Mouse (Mus musculus) CH12.LX (cell line): Measurements from ENCODE around the gene Tex14. TPM values are rescaled to one million over a fixed set of nuclear protein-coding genes. Genes with fewer than 3 reads are reported as not detected.

Experiments used
- DNase-seq: peaks from one replicate; pipeline ENCODE4 v3.0.0-alpha.2; 2013; ENCODE audit errors: extremely low read depth
- H3K27ac ChIP-seq: 2 replicates; pipeline ENCODE4 v1.5.1; 2012; ENCODE audit warnings: low read depth, mild to moderate bottlenecking, control low read depth, moderate library complexity; ENCODE audit not compliant: insufficient read depth
- H3K27me3 ChIP-seq: replicated peaks from 2 replicates; pipeline ENCODE3; 2012; ENCODE audit warnings: inconsistent platforms
- H3K36me3 ChIP-seq, 2 experiments: replicated peaks in 1 of 2; 2 replicates each; pipeline versions ENCODE3 to v1.6.1; 2012; ENCODE audit warnings: inconsistent platforms in 1 of 2, low read length in 1 of 2, mild to moderate bottlenecking in 1 of 2, mixed read lengths in 1 of 2, moderate library complexity in 1 of 2; ENCODE audit not compliant: control insufficient read depth in 1 of 2, insufficient read depth in 1 of 2
- H3K4me1 ChIP-seq, 2 experiments: 2 replicates each; pipeline ENCODE4 v1.6.1; 2012; ENCODE audit warnings: inconsistent platforms in 1 of 2, moderate library complexity in 1 of 2; ENCODE audit not compliant: insufficient read depth in 2 of 2, control insufficient read depth in 1 of 2
- H3K4me2 ChIP-seq: 2 replicates; pipeline ENCODE4 v1.6.1; 2012; ENCODE audit warnings: low read depth, mild to moderate bottlenecking, control low read depth; ENCODE audit not compliant: poor library complexity, insufficient read depth, severe bottlenecking
- H3K4me3 ChIP-seq, 3 experiments: fragments of 150-350 bp in 1 of 3; sonication (generic) in 1 of 3; replicated peaks in 1 of 3; 2 replicates each; pipeline versions ENCODE3 to v1.5.1; 2011 to 2012; ENCODE audit warnings: low read depth in 2 of 3, low read length in 2 of 3, mild to moderate bottlenecking in 2 of 3, moderate library complexity in 2 of 3, control low read depth in 1 of 3, improper control_type of control experiment in 1 of 3, inconsistent platforms in 1 of 3, mixed read lengths in 1 of 3; ENCODE audit not compliant: poor library complexity in 1 of 3
- H3K79me2 ChIP-seq: replicated peaks from 2 replicates; pipeline ENCODE4 v1.6.1; 2012; ENCODE audit warnings: mild to moderate bottlenecking, moderate library complexity; ENCODE audit not compliant: control insufficient read depth, poor library complexity, insufficient read depth, severe bottlenecking; ENCODE audit errors: extremely low read depth
- H3K9ac ChIP-seq: 2 replicates; pipeline ENCODE4 v1.6.1; 2012; ENCODE audit warnings: low read depth, mild to moderate bottlenecking, control low read depth, moderate library complexity; ENCODE audit not compliant: insufficient read depth
- H3K9me3 ChIP-seq: replicated peaks from 2 replicates; pipeline ENCODE3; 2012; ENCODE audit warnings: low read length, inconsistent platforms, mixed read lengths
- CHD2 ChIP-seq: IDR thresholded peaks from 2 replicates; pipeline ENCODE4 v1.6.1; 2011; ENCODE audit warnings: low read length, improper control_type of control experiment
- GABPA ChIP-seq: IDR thresholded peaks from 2 replicates; pipeline ENCODE4 v1.6.1; 2012; ENCODE audit warnings: low read depth, low read length, improper control_type of control experiment, inconsistent platforms; ENCODE audit not compliant: insufficient replicate concordance
- IRF4 ChIP-seq: IDR thresholded peaks from 2 replicates; pipeline ENCODE4 v1.6.1; 2014; ENCODE audit warnings: low read depth, mild to moderate bottlenecking, inconsistent platforms, low read length, improper control_type of control experiment
- MAX ChIP-seq: IDR thresholded peaks from 2 replicates; pipeline ENCODE4 v1.6.1; 2011; ENCODE audit warnings: low read length, improper control_type of control experiment
- MAZ ChIP-seq: IDR thresholded peaks from 2 replicates; pipeline ENCODE4 v1.6.1; 2012; ENCODE audit warnings: low read depth, mild to moderate bottlenecking, inconsistent platforms, low read length, improper control_type of control experiment, moderate library complexity
- MEF2A ChIP-seq: IDR thresholded peaks from 2 replicates; pipeline ENCODE4 v1.6.1; 2014; ENCODE audit warnings: low read depth, mild to moderate bottlenecking, inconsistent platforms, low read length, improper control_type of control experiment, borderline replicate concordance
- MYC ChIP-seq: IDR thresholded peaks from 2 replicates; pipeline ENCODE4 v1.6.1; 2011; ENCODE audit warnings: low read depth, mild to moderate bottlenecking, improper control_type of control experiment, low read length
- NRF1 ChIP-seq: IDR thresholded peaks from 2 replicates; pipeline ENCODE4 v1.6.1; 2014; ENCODE audit warnings: low read depth, mild to moderate bottlenecking, inconsistent platforms, low read length, improper control_type of control experiment, moderate library complexity
- RAD21 ChIP-seq: IDR thresholded peaks from 2 replicates; pipeline ENCODE4 v1.6.1; 2011; ENCODE audit warnings: low read depth, mild to moderate bottlenecking, low read length, improper control_type of control experiment, moderate library complexity
- RCOR1 ChIP-seq: conservative IDR thresholded peaks from 2 replicates; pipeline ENCODE4 v1.6.1; 2012; ENCODE audit warnings: low read depth, mild to moderate bottlenecking, inconsistent platforms, low read length, improper control_type of control experiment
- SMC3 ChIP-seq: IDR thresholded peaks from 2 replicates; pipeline ENCODE4 v1.6.1; 2011; ENCODE audit warnings: low read depth, low read length, improper control_type of control experiment
- USF2 ChIP-seq: conservative IDR thresholded peaks from 2 replicates; pipeline ENCODE4 v1.6.1; 2011; ENCODE audit warnings: low read depth, low read length, improper control_type of control experiment
- ZKSCAN1 ChIP-seq: IDR thresholded peaks from 2 replicates; pipeline ENCODE4 v1.6.1; 2012; ENCODE audit warnings: low read depth, inconsistent platforms, low read length, improper control_type of control experiment, borderline replicate concordance
- ZMIZ1 ChIP-seq: IDR thresholded peaks from 2 replicates; pipeline ENCODE4 v1.6.1; 2012; ENCODE audit warnings: low read depth, mild to moderate bottlenecking, inconsistent platforms, low read length, improper control_type of control experiment
- ZNF384 ChIP-seq: IDR thresholded peaks from 2 replicates; pipeline ENCODE4 v1.6.1; 2012; ENCODE audit warnings: low read depth, low read length, improper control_type of control experiment, inconsistent platforms
- dilution Hi-C: fragments of 300-500 bp; cut with MboI; formaldehyde crosslinking; loops from 2 replicates; pipeline ENCODE4 v1.14.3; 2020; ENCODE audit warnings: low sequenced_read_pairs; ENCODE audit not compliant: extremely low pct_unique_long_range_greater_than_20kb, extremely low pct_ligation_motif_present
- in situ Hi-C: fragments of 300-500 bp; cut with MboI; formaldehyde crosslinking; loops from 3 replicates; pipeline ENCODE4 v1.14.3; 2019; ENCODE audit warnings: low sequenced_read_pairs, low pct_ligation_motif_present, low pct_unique_long_range_greater_than_20kb, mixed read lengths
- polyA plus RNA-seq: library from polyadenylated mRNA; unstranded; fragments of >175 nt; gene quantifications from 2 replicates; pipeline ENCODE4 v1.2.1, GENCODE M21; 2012; ENCODE audit warnings: low read depth; ENCODE audit not compliant: insufficient read length
- total RNA-seq, 2 experiments: library from RNA; depleted of rRNA; stranded (reverse); fragments of 300-350 nt in 1 of 2; fragments of >200 nt in 1 of 2; gene quantifications; 2 replicates each; pipeline ENCODE4 v1.2.3; 2012 to 2014

Tex14 gene
- total and polyA plus RNA-seq, 3 experiments, result 1.3 to 2.1 (median 1.4) TPM

DNA sequence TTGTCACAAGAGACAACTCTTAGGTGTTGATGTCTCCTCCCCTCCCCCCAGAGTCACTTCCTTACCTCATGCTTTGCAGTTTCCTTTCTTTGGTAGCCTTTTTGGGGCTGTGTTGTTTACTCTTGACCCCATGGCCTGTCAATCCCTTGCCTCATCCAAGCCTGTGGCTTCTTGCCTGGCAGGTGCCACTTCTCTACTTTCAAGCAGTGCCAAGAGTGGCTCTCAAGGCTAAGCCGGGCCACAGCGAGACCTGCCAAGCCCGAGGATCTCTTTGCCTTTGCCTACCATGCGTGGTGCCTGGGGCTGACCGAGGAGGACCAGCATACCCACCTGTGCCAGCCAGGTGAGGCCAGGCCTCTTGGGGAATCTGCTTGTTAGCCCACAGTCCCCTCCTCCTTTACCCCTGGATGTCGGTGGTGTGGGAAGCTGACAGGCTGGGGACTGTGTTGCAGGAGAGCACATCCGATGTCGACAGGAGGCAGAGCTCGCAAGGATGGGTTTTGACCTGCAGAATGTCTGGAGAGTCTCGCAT lies 195.5 kb downstream of the Tex14 start:
- no peak overlapping the region for H3K9ac ChIP-seq
- H3K4me1 ChIP-seq, result peaks cover 14 to 63% of the 10 kb centered on the region in 2 experiments
- H3K9me3 ChIP-seq, result no peaks in the 10 kb centered on the region
- H3K4me3 ChIP-seq, result no peak overlapping the region
- no peak overlapping the region for H3K27ac ChIP-seq
- dilution Hi-C loops, result no loop called here
- H3K4me2 ChIP-seq, result no peak overlapping the region
- no peak for DNase-seq
- no peaks in the 10 kb centered on the region; the same call in 1 of the 2 replicates for H3K79me2 ChIP-seq
- peaks cover 77 to 83% of the 10 kb centered on the region in 2 experiments for H3K36me3 ChIP-seq
- in situ Hi-C loops, result no loop called here
- no peaks in the 10 kb centered on the region for H3K27me3 ChIP-seq
- TF ChIP-seq IRF4, result no peak
- no peak for TF ChIP-seq ZMIZ1
- TF ChIP-seq ZNF384, result no peak
- no peak for TF ChIP-seq MAZ
- no peak for TF ChIP-seq RCOR1
- TF ChIP-seq RAD21, result no peak
- TF ChIP-seq ZKSCAN1, result no peak

DNA sequence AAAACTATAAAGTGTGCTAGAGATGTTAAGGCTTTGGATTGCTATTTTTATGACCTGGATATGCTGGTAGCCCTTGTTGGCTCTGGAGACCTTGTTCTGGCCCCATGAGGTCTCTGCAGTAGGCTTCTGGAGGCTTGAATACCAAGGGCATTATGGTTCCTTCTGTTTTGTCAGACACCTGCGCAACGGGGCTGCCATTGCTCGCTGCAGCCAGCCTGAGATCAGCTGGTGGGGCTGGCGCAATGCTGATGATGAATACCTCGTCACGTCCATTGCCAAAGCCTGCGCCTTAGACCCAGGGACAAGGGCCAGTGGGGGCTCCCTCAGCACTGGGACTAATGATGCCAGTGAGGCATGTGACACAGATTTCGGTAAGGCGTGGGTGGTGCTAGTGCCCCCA lies 197.4 kb downstream of the Tex14 start:
- Histone ChIP-seq H3K79me2 (no peaks in the 10 kb centered on the region), H3K27me3 (no peaks in the 10 kb centered on the region), H3K9ac (no peak overlapping the region), H3K27ac (no peak overlapping the region), H3K36me3 (peaks cover 84 to 96% of the 10 kb centered on the region in 2 experiments), H3K4me1 (peaks cover 0 to 45% of the 10 kb centered on the region in 2 experiments; a peak in 3 of 4 replicates), H3K4me2 (no peak overlapping the region), H3K4me3 (no peak overlapping the region), H3K9me3 (no peaks in the 10 kb centered on the region)
- TF ChIP-seq MAX, result no peak
- TF ChIP-seq NRF1, result no peak
- no peak for TF ChIP-seq MEF2A
- TF ChIP-seq GABPA, result no peak
- no peak for TF ChIP-seq USF2
- TF ChIP-seq SMC3, result no peak
- no peak for TF ChIP-seq MYC
- no peak for TF ChIP-seq CHD2
- no peak for DNase-seq
- in situ Hi-C loops, result no loop called here
- dilution Hi-C loops, result no loop called here
